Mouse (Mus musculus): ENCODE measurements around the gene Peli2. TPM values are rescaled to one million over a fixed set of nuclear protein-coding genes. Genes with fewer than 3 reads are reported as not detected.

Peli2 gene
- polyA plus RNA-seq, 1 experiment from 2014 or later: 5.9 TPM

- no peaks in the 10 kb centered on the region for H3K4me1 ChIP-seq (replicated peaks; ENCODE audit: control insufficient read depth, insufficient read depth)
- ATAC-seq (ENCODE audit: low FRiP score, low TSS enrichment) (no peak), DNase-seq (ENCODE audit: low spot score) (no peak)
- H3K27ac ChIP-seq (replicated peaks): no peak overlapping the region
- TF ChIP-seq CTCF (IDR thresholded peaks at IDR 0.05; ENCODE audit: low read depth) (no peak), EP300 (optimal IDR thresholded peaks at IDR 0.05) (no peak)
- no peaks in the 10 kb centered on the region for H3K9me3 ChIP-seq (ENCODE audit: control insufficient read depth, low read length)
- no peak overlapping the region for H3K9ac ChIP-seq (ENCODE audit: low read length)
- no peaks in the 10 kb centered on the region for H3K36me3 ChIP-seq (ENCODE audit: control insufficient read depth, insufficient read depth, low read length)
- no peak overlapping the region for H3K4me2 ChIP-seq (replicated peaks; ENCODE audit: low read depth)
- no peaks in the 10 kb centered on the region for H3K27me3 ChIP-seq (ENCODE audit: control insufficient read depth, insufficient read depth, low read length)
- no peak overlapping the region for H3K4me3 ChIP-seq (ENCODE audit: low read depth, low read length)
- WGBS: 94% methylated on average over 4 of the region's 4 CpGs
Measured at GRCm38 (mm10) chr14:48263146-48263545, 142.5 kb downstream of the Peli2 start.

- Histone ChIP-seq H3K4me3 (ENCODE audit: low read depth, low read length) (no peak overlapping the region), H3K36me3 (ENCODE audit: control insufficient read depth, insufficient read depth, low read length) (no peaks in the 10 kb centered on the region), H3K4me1 (replicated peaks; ENCODE audit: control insufficient read depth, insufficient read depth) (no peaks in the 10 kb centered on the region), H3K27me3 (ENCODE audit: control insufficient read depth, insufficient read depth, low read length) (no peaks in the 10 kb centered on the region), H3K9ac (ENCODE audit: low read length) (no peak overlapping the region), H3K27ac (replicated peaks) (no peak overlapping the region), H3K4me2 (replicated peaks; ENCODE audit: low read depth) (no peak overlapping the region), H3K9me3 (ENCODE audit: control insufficient read depth, low read length) (no peaks in the 10 kb centered on the region)
- WGBS: 78% methylated on average over 6 of the region's 6 CpGs
- no peak for DNase-seq (ENCODE audit: low spot score)
- TF ChIP-seq CTCF (IDR thresholded peaks at IDR 0.05; ENCODE audit: low read depth): no peak
- TF ChIP-seq EP300 (optimal IDR thresholded peaks at IDR 0.05): no peak
- no peak for ATAC-seq (ENCODE audit: low FRiP score, low TSS enrichment)
Measured at GRCm38 (mm10) chr14:48266710-48267109, 146.1 kb downstream of the Peli2 start.

GRCm38 (mm10) chr14:48278291-48278690 is 157.7 kb downstream of the Peli2 start:
- H3K9me3 ChIP-seq (ENCODE audit: control insufficient read depth, low read length): no peaks in the 10 kb centered on the region
- no peak for ATAC-seq (ENCODE audit: low FRiP score, low TSS enrichment)
- no peaks in the 10 kb centered on the region for H3K36me3 ChIP-seq (ENCODE audit: control insufficient read depth, insufficient read depth, low read length)
- no peak overlapping the region for H3K9ac ChIP-seq (ENCODE audit: low read length)
- no peak for TF ChIP-seq EP300 (optimal IDR thresholded peaks at IDR 0.05)
- TF ChIP-seq CTCF (IDR thresholded peaks at IDR 0.05; ENCODE audit: low read depth): no peak
- H3K4me2 ChIP-seq (replicated peaks; ENCODE audit: low read depth): no peak overlapping the region
- no peak for DNase-seq (ENCODE audit: low spot score)
- H3K4me3 ChIP-seq (ENCODE audit: low read depth, low read length): no peak overlapping the region
- WGBS: 30% methylated on average over 1 of the region's 1 CpGs
- no peaks in the 10 kb centered on the region for H3K27me3 ChIP-seq (ENCODE audit: control insufficient read depth, insufficient read depth, low read length)
- no peak overlapping the region for H3K27ac ChIP-seq (replicated peaks)
- no peaks in the 10 kb centered on the region for H3K4me1 ChIP-seq (replicated peaks; ENCODE audit: control insufficient read depth, insufficient read depth)

GRCm38 (mm10) chr14:48286949-48287348 is 166.3 kb downstream of the Peli2 start:
- 82% methylated on average over 5 of the region's 5 CpGs for WGBS
- TF ChIP-seq CTCF (IDR thresholded peaks at IDR 0.05; ENCODE audit: low read depth): no peak
- no peak for TF ChIP-seq EP300 (optimal IDR thresholded peaks at IDR 0.05)

GRCm38 (mm10) chr14:48287581-48287980 is 167.0 kb downstream of the Peli2 start:
- H3K4me1 ChIP-seq (replicated peaks; ENCODE audit: control insufficient read depth, insufficient read depth): no peaks in the 10 kb centered on the region

More at GRCm38 (mm10) chr14:48286949-48287348, 166.3 kb downstream of the Peli2 start:
- H3K4me2 ChIP-seq (replicated peaks; ENCODE audit: low read depth): no peak overlapping the region
- DNase-seq (ENCODE audit: low spot score) (no peak), ATAC-seq (ENCODE audit: low FRiP score, low TSS enrichment) (no peak)
- H3K36me3 ChIP-seq (ENCODE audit: control insufficient read depth, insufficient read depth, low read length): no peaks in the 10 kb centered on the region
- H3K4me3 ChIP-seq (ENCODE audit: low read depth, low read length): no peak overlapping the region
- no peak overlapping the region for H3K27ac ChIP-seq (replicated peaks)
- no peaks in the 10 kb centered on the region for H3K27me3 ChIP-seq (ENCODE audit: control insufficient read depth, insufficient read depth, low read length)
- H3K4me1 ChIP-seq (replicated peaks; ENCODE audit: control insufficient read depth, insufficient read depth): no peaks in the 10 kb centered on the region
- no peaks in the 10 kb centered on the region for H3K9me3 ChIP-seq (ENCODE audit: control insufficient read depth, low read length)
- no peak overlapping the region for H3K9ac ChIP-seq (ENCODE audit: low read length)

GRCm38 (mm10) chr14:48288600-48288999 is 168.0 kb downstream of the Peli2 start:
- H3K4me3 ChIP-seq (ENCODE audit: low read depth, low read length): no peak overlapping the region
- TF ChIP-seq EP300 (optimal IDR thresholded peaks at IDR 0.05) (no peak), CTCF (IDR thresholded peaks at IDR 0.05; ENCODE audit: low read depth) (no peak)
- no peaks in the 10 kb centered on the region for H3K27me3 ChIP-seq (ENCODE audit: control insufficient read depth, insufficient read depth, low read length)
- WGBS: 46% methylated on average over 2 of the region's 2 CpGs
- no peak overlapping the region for H3K9ac ChIP-seq (ENCODE audit: low read length)
- no peak overlapping the region for H3K4me2 ChIP-seq (replicated peaks; ENCODE audit: low read depth)
- no peak overlapping the region for H3K27ac ChIP-seq (replicated peaks)
- H3K36me3 ChIP-seq (ENCODE audit: control insufficient read depth, insufficient read depth, low read length): no peaks in the 10 kb centered on the region
- no peaks in the 10 kb centered on the region for H3K9me3 ChIP-seq (ENCODE audit: control insufficient read depth, low read length)
- no peak; the same call in 1 of the 2 replicates for ATAC-seq (ENCODE audit: low FRiP score, low TSS enrichment)
- no peaks in the 10 kb centered on the region for H3K4me1 ChIP-seq (replicated peaks; ENCODE audit: control insufficient read depth, insufficient read depth)
- DNase-seq (ENCODE audit: low spot score): no peak

More at GRCm38 (mm10) chr14:48287581-48287980, 167.0 kb downstream of the Peli2 start:
- TF ChIP-seq EP300 (optimal IDR thresholded peaks at IDR 0.05) (no peak), CTCF (IDR thresholded peaks at IDR 0.05; ENCODE audit: low read depth) (no peak)
- Histone ChIP-seq H3K9me3 (ENCODE audit: control insufficient read depth, low read length) (no peaks in the 10 kb centered on the region), H3K36me3 (ENCODE audit: control insufficient read depth, insufficient read depth, low read length) (no peaks in the 10 kb centered on the region), H3K27ac (replicated peaks) (no peak overlapping the region), H3K4me2 (replicated peaks; ENCODE audit: low read depth) (no peak overlapping the region), H3K9ac (ENCODE audit: low read length) (no peak overlapping the region), H3K4me3 (ENCODE audit: low read depth, low read length) (no peak overlapping the region), H3K27me3 (ENCODE audit: control insufficient read depth, insufficient read depth, low read length) (no peaks in the 10 kb centered on the region)
- ATAC-seq (ENCODE audit: low FRiP score, low TSS enrichment) (no peak), DNase-seq (ENCODE audit: low spot score) (no peak)
- 80% methylated on average over 4 of the region's 4 CpGs for WGBS

Measured in stomach, postnatal 0 days (tissue).